Mouse (Mus musculus) testis, adult 2 months (tissue): ENCODE results near the gene Tubb5.

Experiments used
- CTCF ChIP-seq: fragments of 200-500 bp; IDR thresholded peaks from 2 replicates; pipeline ENCODE4 v1.5.1; 2012; ENCODE audit warnings: low read depth, mild to moderate bottlenecking, inconsistent platforms, low read length, moderate library complexity; ENCODE audit not compliant: control insufficient read depth, insufficient read depth, insufficient replicate concordance
- POLR2A ChIP-seq: fragments of 200-500 bp; IDR thresholded peaks from 2 replicates; pipeline ENCODE4 v1.6.1; 2012; ENCODE audit warnings: low read depth, mild to moderate bottlenecking, inconsistent platforms, low read length, moderate library complexity; ENCODE audit not compliant: control insufficient read depth

DNA sequence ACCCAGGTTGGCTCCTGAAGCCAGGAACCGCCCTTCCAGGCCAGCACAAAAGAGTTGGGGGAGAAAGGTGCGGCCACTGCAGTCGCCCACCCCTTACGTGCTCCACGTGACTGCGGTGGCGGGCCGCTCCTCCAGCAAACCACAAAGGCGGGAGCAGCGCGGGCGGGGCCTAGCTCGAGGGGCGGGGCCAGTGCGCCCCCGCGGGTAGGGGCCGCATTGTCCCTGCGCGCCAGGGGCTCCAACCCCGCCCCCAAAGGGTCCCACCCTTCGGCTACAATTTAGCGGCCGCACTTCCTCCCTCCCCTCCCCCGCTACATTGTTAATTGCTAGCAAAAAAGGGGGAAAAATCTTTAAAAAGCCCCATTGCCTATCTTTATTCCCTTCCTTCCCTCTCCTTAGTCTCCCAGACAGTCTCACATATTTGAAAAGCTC lies 1.1 kb downstream of the Tubb5 start:
- TF ChIP-seq CTCF (no peak), POLR2A (no peak)
